Mouse (Mus musculus): Measurements from ENCODE around the gene Glis1. TPM values are rescaled to one million over a fixed set of nuclear protein-coding genes. Genes with fewer than 3 reads are reported as not detected.

Gene Glis1
- polyA plus RNA-seq, 2 experiments from 2014 or later: not detected

Other genes starting within 250 kb of the Glis1 start
- under 1 TPM; 0.30 to 0.47 TPM for gene Ldlrad1, start 225.4 kb upstream of the Glis1 start, polyA plus RNA-seq (2017; shearing (Covaris generic))
- gene Lrrc42, start 181.1 kb upstream of the Glis1 start, polyA plus RNA-seq (2017; shearing (Covaris generic)): 10 to 100 TPM; 22.5 to 24.6 TPM
- gene Hspb11, start 181.0 kb upstream of the Glis1 start, polyA plus RNA-seq (2017; shearing (Covaris generic)): 10 to 100 TPM; 27.9 to 34.0 TPM
- not detected for gene Dio1, start 127.4 kb upstream of the Glis1 start, polyA plus RNA-seq (2017; shearing (Covaris generic))
- 100 to 1,000 TPM in 1 of 2 experiments, 10 to 100 TPM in 1; 91.4 to 105 TPM for gene Yipf1, start 120.2 kb upstream of the Glis1 start, polyA plus RNA-seq (2017; shearing (Covaris generic))
- gene Ndc1, start 66.8 kb upstream of the Glis1 start, polyA plus RNA-seq (2017; shearing (Covaris generic)): 1 to 10 TPM; 7.0 TPM
- gene Dmrtb1, start 249.6 kb downstream of the Glis1 start, polyA plus RNA-seq (2017; shearing (Covaris generic)): not detected

Data from activated CD4-positive, CD25-positive, alpha-beta regulatory T cell, adult 4 months (primary cell).